Mouse (Mus musculus): ENCODE results near the gene Apex1.
A peak's percentile ranks its signal among the peaks of the same experiment; 100 is the strongest.
"Not testable (repeated sequence)": the region's sequence is repeated elsewhere in the genome, so short reads cannot be mapped to it uniquely, and the experiment has no call there.

Gene Apex1

DNA sequence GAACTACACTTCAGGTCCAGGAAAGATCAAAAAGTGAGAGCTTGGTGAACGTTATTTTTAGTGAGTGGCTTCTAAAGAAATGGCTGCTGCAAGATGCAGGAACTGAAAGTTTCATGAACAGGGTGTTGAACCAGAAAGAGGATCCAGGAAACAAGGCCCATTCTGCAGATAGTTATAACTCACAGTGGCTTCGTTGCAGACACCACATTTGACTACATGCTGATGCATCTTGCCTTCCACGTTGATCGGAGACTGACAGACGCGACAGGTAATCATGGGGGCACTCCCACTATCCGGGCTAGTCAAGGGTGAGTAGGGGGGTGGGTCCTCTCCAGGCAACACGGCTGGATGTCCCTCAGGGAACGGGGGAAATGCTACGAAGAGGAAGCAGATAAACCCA lies 5.2 kb downstream of the Apex1 start:
- DNase-seq: no peak

DNA sequence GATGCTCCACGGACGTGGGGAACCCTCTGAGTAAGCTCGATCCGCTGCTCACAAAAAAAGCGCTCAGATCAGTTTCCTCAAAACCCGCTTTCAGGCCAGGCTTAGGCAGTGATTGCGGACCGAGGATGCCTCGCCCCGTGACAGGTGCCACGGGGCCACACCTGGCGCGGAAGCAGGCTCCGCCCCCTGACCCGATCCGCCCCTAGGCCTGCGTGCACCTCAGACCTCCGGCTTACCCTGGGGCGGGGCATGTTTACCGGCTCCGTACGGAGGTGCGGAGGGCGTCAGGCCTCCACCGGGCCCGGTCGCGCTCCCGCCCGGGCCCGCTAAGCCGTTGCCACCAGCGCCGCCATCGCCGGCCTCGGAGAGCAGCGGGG lies 5.6 kb downstream of the Apex1 start:
- DNase-seq: peak; percentile 91 to 92

DNA sequence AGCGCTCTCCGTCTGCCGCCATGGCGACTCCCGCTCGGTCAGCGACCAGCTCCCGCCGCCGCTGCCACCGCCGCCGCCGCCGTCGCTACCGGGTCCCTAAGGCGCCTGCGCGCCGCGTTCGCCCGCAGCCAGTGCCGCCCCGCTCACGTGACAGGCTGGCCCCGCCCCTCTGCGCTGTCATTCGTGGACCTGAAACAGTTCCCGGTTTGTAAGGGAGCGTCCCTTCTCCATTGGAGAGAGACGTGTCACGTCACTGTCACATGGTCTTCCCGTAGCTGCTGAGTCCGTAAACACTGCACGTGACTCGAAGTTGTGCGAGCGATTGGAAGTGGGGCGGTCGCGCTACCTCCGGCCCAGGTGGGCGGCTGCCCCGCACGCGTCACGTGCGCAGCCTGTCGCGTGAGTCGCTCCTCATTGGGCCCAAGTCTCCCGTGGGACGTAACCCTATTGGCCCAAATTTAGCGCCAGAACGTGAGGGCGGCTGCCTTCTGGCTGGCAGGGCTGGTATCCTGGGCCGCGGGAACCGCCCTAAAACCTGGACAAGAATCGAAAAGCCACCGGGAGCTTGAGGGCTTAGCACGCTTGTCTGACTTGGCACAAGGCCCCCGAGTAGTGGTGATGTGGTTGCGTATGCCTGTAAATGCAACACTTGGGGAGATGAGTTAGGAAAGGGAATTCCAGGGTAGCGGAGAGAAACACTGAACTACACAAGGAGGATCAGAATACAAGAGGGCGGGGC lies 6.2 kb downstream of the Apex1 start, which contains the start of the genes Pip4p1 and Pnp:
Pip4p1 (minus strand) TSS at position 103 of the 739 bp plus-strand sequence.
Pnp (plus strand) TSS at position 329 of the 739 bp plus-strand sequence.
- DNase-seq: peak; percentile 99 to 100

DNA sequence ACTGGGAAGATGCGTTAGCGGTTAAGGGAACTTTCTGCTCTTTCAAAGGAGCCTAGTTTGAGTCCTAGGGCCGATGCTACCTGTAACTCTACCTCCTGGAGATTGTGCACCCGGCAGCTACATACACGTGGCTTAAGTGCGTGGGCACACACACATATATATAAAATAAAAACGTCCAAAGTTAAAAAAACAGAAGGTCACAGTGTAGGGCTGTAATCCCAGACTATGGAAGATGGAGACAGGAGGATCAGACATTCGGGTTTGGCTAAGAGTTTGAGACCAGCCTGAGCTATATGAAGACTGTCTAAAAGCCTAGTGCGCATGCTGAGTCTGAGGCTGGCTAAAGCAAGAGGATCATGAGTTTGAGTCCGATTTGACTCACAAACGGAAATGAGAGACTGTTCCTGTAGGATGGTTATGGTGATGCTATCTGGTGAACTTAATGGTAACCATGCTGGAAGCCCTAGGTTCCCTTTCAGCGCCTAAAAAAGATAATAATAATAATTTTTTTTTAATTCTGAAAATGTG lies 6.8 kb downstream of the Apex1 start:
- peak in 1 of 2 experiments; percentile 38 for DNase-seq

DNA sequence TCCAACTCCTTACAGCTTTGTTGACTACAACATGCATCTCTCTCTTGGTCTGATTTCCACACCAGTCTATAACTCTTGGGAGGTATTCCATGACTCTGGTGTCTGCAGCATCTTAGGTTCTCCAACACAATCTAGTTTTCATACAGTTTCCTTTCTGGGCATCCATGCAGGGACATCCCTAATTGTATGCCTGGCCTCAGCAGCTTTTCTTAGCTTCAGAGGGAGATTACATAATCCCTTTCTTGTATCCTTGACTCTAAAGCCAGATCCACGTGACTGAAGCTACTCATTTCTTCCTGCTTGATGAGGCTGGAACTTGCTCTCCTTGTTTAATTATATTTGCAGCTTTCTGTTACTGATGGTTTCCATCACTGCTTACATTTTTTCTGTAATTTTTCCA lies 11.9 kb downstream of the Apex1 start:
- no peak for DNase-seq

DNA sequence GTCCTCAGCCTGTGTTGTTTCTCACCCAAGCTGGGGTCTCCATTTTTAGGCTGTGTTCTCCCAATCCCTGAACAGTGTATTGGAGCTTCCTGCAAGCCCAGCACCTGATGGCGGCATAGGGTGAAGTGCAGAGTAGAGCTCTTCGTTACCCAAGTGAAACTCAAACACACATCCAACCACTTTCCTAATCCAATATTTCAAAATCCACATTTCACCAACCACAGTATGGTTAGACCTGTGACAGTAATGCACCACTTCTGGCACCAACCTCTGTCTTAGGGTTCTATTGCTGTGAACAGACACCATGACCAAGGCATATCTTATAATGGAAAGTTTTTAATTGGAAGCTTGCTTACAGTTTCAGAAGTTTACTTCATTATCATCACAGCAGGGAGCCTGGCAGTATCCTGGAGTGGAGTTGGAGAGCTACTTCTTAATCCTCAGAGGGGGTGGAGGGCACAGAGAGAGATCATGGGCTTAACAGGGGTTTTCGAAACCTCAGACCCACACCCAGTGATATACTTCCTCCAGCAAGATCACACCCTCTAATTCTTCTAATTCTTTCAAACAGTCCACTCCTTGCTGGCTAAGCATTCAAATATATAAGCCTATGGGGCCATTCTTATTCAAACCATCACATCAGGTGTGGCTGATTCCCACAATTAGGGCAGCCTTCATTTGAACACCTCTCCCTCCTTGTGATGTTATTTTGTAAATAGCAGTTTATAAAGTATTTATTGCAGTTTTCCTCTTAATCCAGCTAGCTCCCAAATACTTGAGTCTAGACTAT lies 13.5 kb downstream of the Apex1 start:
- DNase-seq: no peak

GRCm38 (mm10) chr14:50938940-50939339 lies 14.2 kb downstream of the Apex1 start:
- DNase-seq: peak; percentile 33 to 37

DNA sequence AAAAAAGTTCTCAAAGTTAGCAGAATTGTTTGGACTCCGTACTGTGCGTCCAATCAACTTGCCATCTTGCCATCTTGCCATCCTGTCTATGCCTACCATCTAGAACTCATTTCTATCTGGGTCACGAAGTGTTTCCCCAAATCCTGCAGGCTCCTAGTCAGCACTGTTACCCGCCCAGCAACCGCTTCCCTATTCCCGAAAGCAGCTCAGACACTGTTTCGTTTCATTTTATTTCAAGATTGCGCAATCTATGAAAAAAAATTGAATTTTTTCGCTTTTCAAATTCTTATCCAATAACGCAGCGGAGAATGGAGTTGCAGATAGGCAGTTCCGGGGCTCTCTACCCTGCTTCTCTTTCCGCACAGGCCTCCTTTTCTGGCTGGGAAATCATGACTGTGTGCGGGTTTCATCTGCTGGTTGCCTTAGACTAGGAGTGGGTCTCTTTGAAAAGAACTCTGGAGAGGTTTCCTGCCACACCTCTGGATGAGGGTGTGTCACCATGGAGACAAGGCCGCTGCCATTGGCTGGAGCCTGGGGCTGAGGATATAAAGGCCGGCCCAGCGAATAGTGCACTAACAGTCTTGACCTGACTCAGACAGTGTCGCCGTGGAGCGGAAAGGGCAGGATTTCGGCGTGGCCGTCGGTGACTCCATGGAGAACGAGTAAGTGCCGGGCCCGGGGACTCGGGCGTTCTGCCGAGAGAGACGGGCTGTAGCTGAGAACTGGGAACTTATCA lies 19.3 kb downstream of the Apex1 start, which contains the start of gene Gm49342:
Gm49342 (plus strand) TSS at position 586 of the 736 bp plus-strand sequence.
- DNase-seq: peak; percentile 89 to 91

- DNase-seq: not testable (repeated sequence)
Measured at GRCm38 (mm10) chr14:50944668-50945033, 19.9 kb downstream of the Apex1 start.

DNA sequence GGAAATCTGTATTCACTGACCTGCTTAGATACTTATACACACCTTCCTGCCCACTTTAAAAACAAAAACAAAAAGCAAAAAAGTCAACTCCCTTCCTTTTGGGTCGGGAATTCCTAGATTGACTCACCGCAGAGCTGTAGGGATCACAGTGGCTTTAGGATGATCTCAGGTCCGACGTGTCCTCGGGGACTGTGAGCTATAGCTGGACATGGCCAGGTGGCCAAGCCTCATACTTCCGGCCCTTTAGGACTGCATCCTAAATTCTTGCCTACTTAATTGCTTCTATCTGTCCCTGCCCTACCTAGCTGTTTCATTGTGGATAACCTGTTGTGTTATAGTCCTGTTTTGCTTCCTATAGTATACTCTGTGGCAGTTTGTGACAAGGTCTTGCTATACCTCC lies 20.3 kb downstream of the Apex1 start:
- not testable (repeated sequence) for DNase-seq

- DNase-seq: not testable (repeated sequence)
Measured at GRCm38 (mm10) chr14:50945526-50945925, 20.8 kb downstream of the Apex1 start.

DNA sequence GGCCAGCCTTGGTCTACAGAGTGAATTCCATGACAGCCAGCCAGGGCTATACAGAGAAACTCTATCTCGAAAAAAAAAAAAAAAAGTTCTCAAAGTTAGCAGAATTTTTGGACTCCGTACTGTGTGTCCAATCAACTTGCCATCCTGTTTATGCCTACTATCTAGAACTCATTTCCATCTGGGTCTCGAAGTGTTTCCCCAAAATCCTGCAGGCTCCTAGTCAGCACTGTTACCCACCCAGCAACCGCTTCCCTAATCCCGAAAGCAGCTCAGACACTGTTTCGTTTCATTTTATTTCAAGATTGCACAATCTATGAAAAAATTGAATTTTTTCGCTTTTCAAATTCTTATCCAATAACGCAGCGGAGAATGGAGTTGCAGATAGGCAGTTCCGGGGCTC lies 30.7 kb downstream of the Apex1 start:
- no peak for DNase-seq

DNA sequence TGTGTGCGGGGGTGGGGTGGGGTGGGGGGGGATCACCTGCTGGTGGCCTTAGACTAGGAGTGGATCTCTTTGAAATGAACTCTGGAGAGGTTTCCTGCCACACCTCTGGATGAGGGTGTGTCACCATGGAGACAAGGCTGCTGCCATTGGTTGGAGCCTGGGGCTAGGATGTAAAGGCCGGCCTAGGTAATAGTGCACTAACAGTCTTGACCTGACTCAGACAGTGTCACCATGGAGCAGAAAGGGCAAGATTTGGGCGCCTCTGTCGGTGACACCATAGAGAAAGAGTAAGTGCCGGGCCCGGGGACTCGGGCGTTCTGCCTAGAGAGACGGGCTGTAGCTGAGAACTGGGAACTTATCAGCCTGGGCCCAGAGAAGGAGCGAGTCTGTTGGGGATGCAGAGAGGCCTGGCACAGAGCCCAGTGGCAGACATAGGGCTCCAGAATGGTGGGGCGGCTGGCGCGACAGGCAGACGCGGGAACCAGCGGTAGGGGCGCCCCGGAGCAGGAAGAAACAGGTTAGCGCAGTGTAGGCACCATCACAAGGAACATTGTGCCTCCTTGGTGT lies 31.3 kb downstream of the Apex1 start, which contains the start of gene Pnp2:
Pnp2 (plus strand) TSS at position 51 of the 567 bp plus-strand sequence.
- peak; percentile 73 to 77 for DNase-seq

- not testable (repeated sequence) for DNase-seq
Measured at GRCm38 (mm10) chr14:50956724-50957123, 32.0 kb downstream of the Apex1 start.

DNA sequence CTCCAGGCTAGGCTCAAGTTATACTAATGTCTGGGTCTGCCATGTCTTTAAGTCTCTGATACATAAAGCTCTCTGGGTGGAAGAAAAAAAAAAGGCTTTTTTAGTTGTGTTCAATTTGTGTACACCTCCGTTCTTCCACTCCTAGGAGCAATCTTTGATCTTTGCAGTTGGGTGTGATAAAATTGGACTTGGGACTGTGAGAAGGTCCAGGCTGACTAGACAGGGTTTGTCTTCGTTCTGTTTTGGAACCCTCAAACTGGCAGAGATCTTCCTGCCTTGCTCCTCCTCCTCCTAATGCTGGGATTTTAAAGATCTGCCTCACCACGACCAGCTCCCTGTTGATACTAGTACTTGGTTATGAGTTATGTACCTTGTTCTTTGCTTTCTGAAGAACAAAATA lies 32.4 kb downstream of the Apex1 start:
- DNase-seq: not testable (repeated sequence)

GRCm38 (mm10) chr14:50958289-50958995 lies 33.7 kb downstream of the Apex1 start:
- DNase-seq: not testable (repeated sequence)

DNA sequence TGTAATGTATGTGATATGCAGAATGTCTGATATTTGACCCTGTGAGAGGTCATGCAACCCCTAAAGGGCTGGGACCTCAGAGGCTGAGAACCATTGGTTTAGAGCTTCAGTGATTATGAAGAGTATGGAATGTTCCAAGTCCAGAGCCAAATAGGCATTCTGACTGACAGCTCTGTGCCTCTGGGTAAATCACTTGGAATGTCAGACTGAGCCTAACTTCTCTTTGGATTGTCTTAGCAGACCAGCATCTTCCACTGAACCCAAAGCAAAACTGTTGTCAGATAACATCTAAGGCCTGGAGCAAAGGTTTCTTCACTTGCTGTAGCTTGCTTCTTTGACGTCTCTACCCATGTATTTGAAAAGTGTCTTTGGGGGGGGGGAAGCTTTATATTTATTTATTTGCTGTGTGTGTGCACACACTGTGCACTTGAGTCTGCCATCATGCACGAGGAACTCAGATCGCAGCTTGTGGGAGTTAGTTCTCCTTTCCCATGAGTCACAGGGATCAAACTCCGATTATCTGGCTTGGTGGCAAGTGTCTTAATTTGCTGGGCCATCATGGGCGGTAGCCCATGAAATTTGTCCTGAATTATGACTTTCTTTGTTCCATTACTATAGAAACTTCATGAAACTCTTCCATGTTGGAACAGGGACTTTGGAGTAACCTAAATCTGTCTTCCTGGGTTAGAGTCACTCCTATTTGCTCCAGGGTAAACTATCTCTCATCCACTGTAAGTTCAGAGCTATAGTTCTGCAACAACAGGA lies 43.6 kb downstream of the Apex1 start:
- DNase-seq: no peak

DNA sequence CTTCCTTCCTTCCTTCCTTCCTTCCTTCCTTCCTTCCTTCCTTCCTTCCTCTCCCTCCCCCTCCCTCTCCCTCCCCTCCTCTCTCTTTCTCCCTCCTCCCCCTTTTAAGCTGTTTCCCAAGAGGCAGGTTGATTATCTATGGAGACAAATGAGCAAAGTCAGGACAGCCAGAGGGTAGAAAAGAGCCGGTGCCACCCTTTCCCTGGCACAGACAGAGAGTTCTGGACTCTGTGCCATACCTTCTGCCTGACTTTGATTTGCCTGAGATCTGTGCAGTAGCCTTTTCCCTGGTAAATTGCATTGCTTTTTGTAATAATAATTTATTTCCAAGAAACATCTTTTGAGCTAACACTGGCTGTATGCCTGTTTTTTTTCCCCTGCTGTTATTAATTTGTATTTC lies 44.3 kb downstream of the Apex1 start:
- no peak for DNase-seq

DNA sequence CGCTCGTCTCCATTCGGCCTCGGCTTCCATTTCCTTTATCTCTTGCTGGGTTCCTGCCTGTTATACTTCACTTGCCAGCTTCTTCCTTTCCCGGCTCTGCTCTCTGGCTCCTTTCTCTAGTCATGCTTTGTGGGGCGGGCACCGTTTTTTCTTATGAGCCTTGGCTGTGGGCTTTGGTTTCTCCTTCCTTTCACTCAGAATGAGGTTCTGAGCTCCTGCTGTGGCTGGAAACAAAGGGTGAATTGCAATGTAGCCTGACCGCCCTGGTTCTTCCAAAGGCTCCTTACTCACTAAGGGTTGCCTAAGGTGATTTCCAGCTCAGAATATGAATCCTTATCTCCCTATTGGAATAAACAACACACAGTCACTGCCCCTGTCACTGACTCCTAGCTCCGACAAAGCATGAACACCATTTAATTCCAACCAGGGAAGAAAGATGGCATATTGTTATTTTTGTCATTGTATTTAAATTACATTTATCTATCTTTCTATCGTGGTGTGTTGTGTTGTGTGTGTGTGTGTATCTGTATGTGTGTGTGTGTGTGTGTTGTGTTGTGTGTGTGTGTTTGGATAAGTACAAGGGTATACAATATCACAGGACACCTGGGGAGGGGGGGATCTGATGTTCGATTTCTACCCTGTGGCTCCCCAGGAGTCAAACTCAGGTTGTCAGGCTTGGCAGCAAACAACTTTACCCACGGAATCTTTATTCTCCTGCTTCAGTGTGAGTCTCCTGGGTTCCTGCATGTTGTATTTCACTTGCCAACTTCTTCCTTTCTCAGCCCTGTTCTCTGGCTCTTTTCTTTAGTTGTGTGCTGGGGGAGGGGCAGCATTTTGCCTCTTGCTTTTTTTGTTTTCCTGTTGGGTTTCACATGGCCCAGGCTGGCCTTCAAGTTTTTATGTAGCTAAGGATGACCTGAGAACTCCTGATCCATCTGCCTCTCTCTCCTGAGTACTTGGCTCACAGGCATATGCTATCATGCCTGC lies 45.1 kb downstream of the Apex1 start:
- no peak for DNase-seq

- no peak for DNase-seq
Measured at GRCm38 (mm10) chr14:50970822-50971221, 46.1 kb downstream of the Apex1 start.

All from B cell, adult 2 months (primary cell).